Mouse (Mus musculus): ENCODE measurements around the gene Eps8l1. TPM values are rescaled to one million over a fixed set of nuclear protein-coding genes. Genes with fewer than 3 reads are reported as not detected.

The Eps8l1 gene
- polyA plus RNA-seq, 1 experiment from 2014 or later: 9.3 TPM

Small RNA genes within 50 kb of the gene (microRNA-seq; reads per million reads assigned to microRNA genes)
- not detected for gene Gm24605

Other genes with a start within 250 kb of the Eps8l1 start
- not detected in 2 replicates for gene Lilra5, start 222.9 kb upstream of the Eps8l1 start, polyA plus RNA-seq (2015; fragmentation: Nextera tagmentation; extraction: Ambion mirVana)
- not detected in 2 replicates for gene Ncr1, start 123.0 kb upstream of the Eps8l1 start, polyA plus RNA-seq (2015; fragmentation: Nextera tagmentation; extraction: Ambion mirVana)
- 0.13 and 0.19 TPM in 2 replicates for gene Gp6, start 62.9 kb upstream of the Eps8l1 start, polyA plus RNA-seq (2015; fragmentation: Nextera tagmentation; extraction: Ambion mirVana)
- gene Rdh13, start 15.0 kb upstream of the Eps8l1 start, polyA plus RNA-seq (2015; fragmentation: Nextera tagmentation; extraction: Ambion mirVana): 37.2 and 37.7 TPM in 2 replicates
- gene Ppp1r12c, start 41.0 kb downstream of the Eps8l1 start, polyA plus RNA-seq (2015; fragmentation: Nextera tagmentation; extraction: Ambion mirVana): 39.6 and 49.7 TPM in 2 replicates
- 7.4 and 7.5 TPM in 2 replicates for gene Tnnt1, start 55.7 kb downstream of the Eps8l1 start, polyA plus RNA-seq (2015; fragmentation: Nextera tagmentation; extraction: Ambion mirVana)
- 3.8 and 3.9 TPM in 2 replicates for gene Tnni3, start 63.6 kb downstream of the Eps8l1 start, polyA plus RNA-seq (2015; fragmentation: Nextera tagmentation; extraction: Ambion mirVana)
- gene Dnaaf3, start 71.8 kb downstream of the Eps8l1 start, polyA plus RNA-seq (2015; fragmentation: Nextera tagmentation; extraction: Ambion mirVana): 2.0 and 2.8 TPM in 2 replicates
- 78.7 and 82.6 TPM in 2 replicates for gene Syt5, start 86.9 kb downstream of the Eps8l1 start, polyA plus RNA-seq (2015; fragmentation: Nextera tagmentation; extraction: Ambion mirVana)
- 0.71 and 0.97 TPM in 2 replicates for gene Ptprh, start 143.4 kb downstream of the Eps8l1 start, polyA plus RNA-seq (2015; fragmentation: Nextera tagmentation; extraction: Ambion mirVana)
- gene Tmem86b, start 170.7 kb downstream of the Eps8l1 start, polyA plus RNA-seq (2015; fragmentation: Nextera tagmentation; extraction: Ambion mirVana): 3.5 and 3.8 TPM in 2 replicates
- gene Ppp6r1, start 198.3 kb downstream of the Eps8l1 start, polyA plus RNA-seq (2015; fragmentation: Nextera tagmentation; extraction: Ambion mirVana): 9.7 and 12.4 TPM in 2 replicates
- 128 and 137 TPM in 2 replicates for gene Hspbp1, start 224.4 kb downstream of the Eps8l1 start, polyA plus RNA-seq (2015; fragmentation: Nextera tagmentation; extraction: Ambion mirVana)
- gene Brsk1, start 229.9 kb downstream of the Eps8l1 start, polyA plus RNA-seq (2015; fragmentation: Nextera tagmentation; extraction: Ambion mirVana): 7.2 and 7.5 TPM in 2 replicates

All from hindbrain, embryonic 13.5 days (tissue).